Mouse (Mus musculus) c-Kit-positive CD71-negative TER-119-negative erythroid progenitor cells, embryonic 14.5 days (primary cell): ENCODE measurements around the gene Bri3.

Experiments used
- DNase-seq: peaks from one replicate; pipeline ENCODE4 v3.0.0-alpha.2; 2013; ENCODE audit warnings: low read depth

Bri3 gene

DNA sequence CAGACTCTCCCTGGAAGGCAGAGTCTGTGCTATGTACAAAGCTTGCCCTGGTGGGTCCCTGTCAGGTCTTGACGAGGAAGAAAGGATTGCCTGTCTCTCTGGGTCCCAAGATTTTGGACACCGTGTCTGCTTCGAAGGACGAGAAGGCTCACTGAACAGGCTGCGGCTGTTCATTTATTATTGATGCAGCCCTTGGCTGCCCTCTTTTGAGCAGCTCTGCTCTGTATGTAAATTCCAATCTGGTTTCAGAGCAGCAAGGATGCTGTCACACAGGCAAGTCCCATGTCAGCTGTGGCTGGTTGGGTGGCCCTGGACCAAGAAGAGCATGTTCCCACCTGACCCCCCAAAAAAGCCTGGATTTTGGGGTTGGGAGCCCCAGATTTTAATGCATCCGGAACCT lies 187.2 kb downstream of the Bri3 start:
- DNase-seq, result no peak

DNA sequence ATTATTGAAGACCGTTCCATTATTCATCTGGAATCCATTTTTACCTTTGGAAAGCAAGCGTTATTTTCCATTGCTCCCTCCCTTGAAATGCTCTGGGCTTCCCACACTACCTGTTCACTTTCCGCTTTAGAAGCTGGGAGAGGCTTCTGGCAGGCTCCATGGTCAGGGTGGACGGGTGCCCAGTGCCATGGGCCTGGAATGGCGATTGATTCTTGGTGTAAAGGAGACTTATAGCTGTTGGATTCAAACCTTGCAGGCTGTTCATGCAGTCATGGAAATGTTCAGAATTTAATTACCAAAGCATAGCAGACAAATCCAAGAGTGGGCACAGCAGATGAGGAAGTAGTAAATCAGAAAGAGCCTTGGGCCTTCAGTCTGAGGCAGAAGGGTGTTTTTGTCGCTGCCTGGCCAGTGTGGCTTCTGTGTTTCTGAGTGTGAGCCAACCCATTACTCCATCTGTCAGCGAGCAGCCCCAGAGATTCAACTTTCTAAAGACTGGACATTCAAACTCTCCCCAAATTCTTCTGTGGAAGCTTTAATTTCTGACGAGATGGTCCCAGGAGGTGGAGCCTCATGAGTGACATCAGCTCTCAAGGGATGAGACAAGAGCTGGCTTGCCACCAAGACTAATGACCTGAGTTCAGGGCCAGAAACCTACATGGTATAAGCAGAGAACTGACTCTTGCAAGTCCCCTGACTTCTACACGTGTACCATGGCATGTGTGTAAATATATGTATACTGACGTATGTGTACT lies 195.2 kb downstream of the Bri3 start:
- DNase-seq, result no peak

- DNase-seq, result no peak
Observed at GRCm38 (mm10) chr5:144441831-144442271, 197.6 kb downstream of the Bri3 start.

DNA sequence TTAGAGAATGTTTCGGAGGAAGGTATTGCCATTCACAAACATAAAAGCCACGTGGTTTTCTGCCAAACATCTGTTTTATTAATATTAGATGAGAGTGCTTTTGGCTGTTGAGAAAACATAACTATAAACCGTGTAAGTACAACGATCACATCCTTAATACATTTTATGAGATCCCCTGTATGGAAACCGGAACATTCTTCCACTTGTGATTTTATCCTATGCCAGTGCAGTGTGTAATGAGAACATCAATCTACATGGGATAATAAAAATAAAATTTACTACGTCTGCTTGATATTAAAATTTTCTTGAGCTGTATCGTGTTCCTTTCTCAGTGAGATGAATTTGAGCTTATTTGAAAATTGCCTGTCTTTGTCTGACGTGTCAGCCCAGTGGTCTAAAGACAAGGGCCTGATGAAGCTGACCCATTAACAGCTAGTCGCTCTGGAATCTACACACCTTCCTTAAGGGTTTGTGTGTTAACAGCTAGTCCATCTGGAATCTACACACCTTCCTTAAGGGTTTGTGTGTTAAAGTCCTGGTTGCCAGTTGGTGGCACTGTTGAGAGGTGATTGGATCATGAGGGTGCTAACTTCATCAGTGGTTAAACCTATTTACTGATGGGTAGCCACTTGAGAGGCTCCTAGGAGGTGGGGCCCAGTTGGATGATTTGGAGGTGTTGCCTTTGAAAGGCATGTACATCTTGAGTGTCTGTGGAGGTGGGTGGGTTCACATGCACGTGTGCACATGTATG lies 202.4 kb downstream of the Bri3 start:
- no peak for DNase-seq

- no peak for DNase-seq
Observed at GRCm38 (mm10) chr5:144447226-144447616, 203.0 kb downstream of the Bri3 start.

- DNase-seq, result no peak
Observed at GRCm38 (mm10) chr5:144447975-144448374, 203.7 kb downstream of the Bri3 start.

DNA sequence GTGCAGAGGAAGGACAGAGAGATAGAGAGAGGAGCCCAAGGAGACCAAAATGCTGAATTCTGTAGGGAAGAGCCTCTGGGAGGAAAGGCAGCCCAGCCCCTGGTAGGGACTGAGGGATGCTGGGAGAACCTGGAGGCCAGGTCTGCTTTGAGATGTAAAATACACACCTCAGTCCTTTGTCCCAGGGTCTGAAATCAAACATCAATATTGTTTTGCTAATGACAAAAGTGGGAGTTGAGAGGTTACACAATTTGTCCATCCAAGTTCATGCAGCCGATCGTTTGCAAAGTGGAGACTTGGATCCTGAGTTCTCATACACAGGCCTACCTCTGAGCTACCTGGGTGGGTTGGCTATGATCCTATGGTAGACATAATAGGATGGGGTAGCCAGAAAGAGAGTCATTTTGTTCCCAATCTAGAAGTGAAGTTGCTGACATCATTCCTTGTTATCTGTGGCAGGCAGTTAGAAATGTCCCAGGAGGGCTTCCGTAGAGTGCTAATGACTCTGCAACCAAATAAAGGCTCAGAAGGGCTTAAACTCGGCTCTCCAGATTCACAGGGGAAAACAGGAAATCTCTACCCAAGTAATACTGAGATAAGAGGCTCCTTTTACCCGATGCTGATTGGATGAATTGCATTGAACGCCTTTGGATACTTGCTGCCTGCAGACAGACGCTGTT lies 208.7 kb downstream of the Bri3 start:
- DNase-seq, result no peak

DNA sequence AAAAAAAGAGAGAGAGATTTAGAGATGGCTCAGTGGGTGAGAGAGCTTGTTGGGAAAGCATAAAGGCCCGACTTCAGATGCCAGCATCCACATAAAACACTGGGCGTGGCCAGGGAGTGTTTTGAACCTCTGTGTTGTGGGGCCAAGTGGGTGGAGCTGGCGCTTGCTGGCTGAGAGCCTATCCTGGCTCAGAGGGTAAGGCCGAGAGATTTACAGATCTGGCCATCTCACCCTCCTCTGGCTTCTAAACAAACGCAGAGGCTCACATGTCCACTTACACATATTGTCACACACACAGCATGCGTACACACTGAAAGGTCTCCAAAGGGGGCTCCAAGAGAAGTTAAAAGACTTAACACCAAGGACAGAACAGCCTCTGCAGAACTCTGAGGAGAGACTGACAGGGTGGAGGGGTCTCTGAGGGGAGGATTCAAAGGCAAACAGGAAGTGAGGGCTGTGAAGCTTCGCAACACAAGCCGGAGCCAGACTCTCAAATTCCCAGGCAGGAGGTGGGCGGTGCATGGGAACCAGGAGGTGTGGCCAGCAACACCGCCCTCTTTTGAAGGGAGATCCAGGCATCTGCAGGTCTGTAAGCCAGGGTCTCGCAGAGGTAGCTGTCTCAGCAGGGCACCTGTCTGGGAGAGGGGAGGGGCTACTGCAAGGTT lies 213.5 kb downstream of the Bri3 start:
- DNase-seq, result no peak

GRCm38 (mm10) chr5:144466987-144467386 lies 222.8 kb downstream of the Bri3 start:
- DNase-seq, result no peak

DNA sequence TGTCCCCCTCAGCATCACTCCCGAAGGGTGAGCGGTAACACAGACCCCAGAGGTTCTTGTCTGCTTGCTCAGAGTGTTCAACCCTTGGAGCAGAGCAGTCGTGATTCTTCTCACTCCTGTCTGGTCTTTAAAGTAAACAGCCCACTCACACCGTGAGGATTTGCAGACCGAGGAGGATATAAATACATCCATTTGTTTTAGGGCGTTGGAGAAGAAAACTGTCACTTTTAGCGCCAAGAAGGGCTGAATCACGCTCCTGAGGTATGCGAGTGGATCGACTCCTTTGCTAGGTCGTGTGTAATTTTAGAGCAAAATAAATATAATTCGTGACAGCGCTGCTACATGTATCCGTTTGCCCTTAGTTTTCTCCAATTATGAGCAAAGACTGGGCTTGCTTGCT lies 228.8 kb downstream of the Bri3 start:
- DNase-seq, result no peak

GRCm38 (mm10) chr5:144479677-144480171 lies 235.5 kb downstream of the Bri3 start:
- DNase-seq, result no peak

GRCm38 (mm10) chr5:144483659-144484375 lies 239.6 kb downstream of the Bri3 start:
- DNase-seq, result no peak

GRCm38 (mm10) chr5:144491308-144491707 lies 247.1 kb downstream of the Bri3 start:
- no peak for DNase-seq
